22 mouse cellular contexts compared by ENCODE assay signal in genomic region chr3:130694705-130695104, GRCm38 (mm10). TPM values are rescaled to one million over a fixed set of nuclear protein-coding genes. Genes with fewer than 3 reads are reported as not detected.
A peak's percentile ranks its signal among the peaks of the same experiment; 100 is the strongest.
DNase-seq lines count a peak whose midpoint lies in the region; ATAC-seq and TF ChIP-seq lines count a peak whose summit lies in the region.
"Had no signal": no experiment of that assay in that cellular context is flagged by ENCODE, and none has a peak within 500 bp of the region (broad histone marks: within the 10 kb centered on the region; RNA-seq: fewer than 3 reads in every experiment).

No protein-coding gene starts in this region.

- no peak for TF ChIP-seq POLR2A in kidney, adult 2 months (IDR thresholded peaks at IDR 0.05; ENCODE audit: low read depth, low read length)

- 0 out of 2 replicates have a peak, but pooled peaks have one; percentile 9 for ATAC-seq in intestine, embryonic 15.5 days
- ATAC-seq in intestine, embryonic 16.5 days: no peak
- ATAC-seq: Patski had no signal

- 91% methylated on average over 7 of the region's 7 CpGs for WGBS in intestine, embryonic 15.5 days
- 94% methylated on average over 7 of the region's 7 CpGs for WGBS in intestine, embryonic 16.5 days
- WGBS in kidney, adult 2 months: 94% methylated on average over 7 of the region's 7 CpGs
- WGBS in forebrain, embryonic 10.5 days: 94% methylated on average over 7 of the region's 7 CpGs

- no peaks in the 10 kb centered on the region for H3K9me3 ChIP-seq in intestine, embryonic 15.5 days
- no peaks in the 10 kb centered on the region for H3K9me3 ChIP-seq in intestine, embryonic 16.5 days (ENCODE audit: control insufficient read depth, low read length)
- H3K9me3 ChIP-seq in E14TG2a.4 (ENCODE audit: low read length): no peaks in the 10 kb centered on the region
- no peaks in the 10 kb centered on the region for H3K9me3 ChIP-seq in forebrain, embryonic 10.5 days
- H3K9me3 ChIP-seq: forebrain, embryonic 13.5 days; heart, embryonic 13.5 days; limb, embryonic 10.5 days; liver, embryonic 13.5 days; lung, embryonic 15.5 days; neural tube, embryonic 13.5 days had no signal

- H3K4me3 ChIP-seq in intestine, embryonic 15.5 days (replicated peaks): no peak overlapping the region
- H3K4me3 ChIP-seq in intestine, embryonic 16.5 days (ENCODE audit: low read length): no peak overlapping the region
- peak overlapping the region; percentile 49 for H3K4me3 ChIP-seq in E14TG2a.4 (replicated peaks; ENCODE audit: low read length)
- no peak overlapping the region for H3K4me3 ChIP-seq in kidney, adult 2 months (ENCODE audit: insufficient read depth, low read depth, low read length)
- H3K4me3 ChIP-seq in forebrain, embryonic 10.5 days: no peak overlapping the region
- H3K4me3 ChIP-seq: forebrain, embryonic 13.5 days; heart, embryonic 13.5 days; left cerebral cortex, adult 2 months; limb, embryonic 10.5 days; liver, embryonic 13.5 days; lung, embryonic 15.5 days; neural tube, embryonic 13.5 days had no signal

- peaks cover 13% of the 10 kb centered on the region for H3K36me3 ChIP-seq in intestine, embryonic 15.5 days
- peaks cover 12% of the 10 kb centered on the region for H3K36me3 ChIP-seq in intestine, embryonic 16.5 days (ENCODE audit: control insufficient read depth, insufficient read depth, low read length)
- H3K36me3 ChIP-seq in E14TG2a.4 (ENCODE audit: insufficient read depth, low read length): peaks cover 21% of the 10 kb centered on the region
- no peaks in the 10 kb centered on the region; the same call in 1 of the 2 replicates for H3K36me3 ChIP-seq in kidney, adult 2 months (ENCODE audit: control insufficient read depth, insufficient read depth, low read length)
- H3K36me3 ChIP-seq in forebrain, embryonic 10.5 days (replicated peaks): peaks cover 55% of the 10 kb centered on the region

- no peaks in the 10 kb centered on the region for H3K27me3 ChIP-seq in intestine, embryonic 15.5 days (replicated peaks)
- no peaks in the 10 kb centered on the region for H3K27me3 ChIP-seq in intestine, embryonic 16.5 days (replicated peaks; ENCODE audit: control insufficient read depth, insufficient read depth, low read length)
- H3K27me3 ChIP-seq in E14TG2a.4 (ENCODE audit: insufficient read depth, low read length): 0 out of 2 replicates have a peak, but pooled peaks cover 2% of the 10 kb centered on the region
- H3K27me3 ChIP-seq in kidney, adult 2 months (replicated peaks; ENCODE audit: control insufficient read depth, insufficient read depth, low read length): no peaks in the 10 kb centered on the region
- no peaks in the 10 kb centered on the region for H3K27me3 ChIP-seq in forebrain, embryonic 10.5 days (ENCODE audit: poor library complexity, severe bottlenecking)
- H3K27me3 ChIP-seq: forebrain, embryonic 13.5 days; heart, embryonic 13.5 days; liver, embryonic 13.5 days; lung, embryonic 15.5 days; Patski had no signal

- H3K4me2 ChIP-seq in intestine, embryonic 15.5 days (replicated peaks): no peak overlapping the region
- no peak overlapping the region for H3K4me2 ChIP-seq in intestine, embryonic 16.5 days (ENCODE audit: low read depth, low read length)
- H3K4me2 ChIP-seq: forebrain, embryonic 13.5 days; heart, embryonic 13.5 days; liver, embryonic 13.5 days; lung, embryonic 15.5 days; neural tube, embryonic 13.5 days had no signal

- no peak overlapping the region for H3K9ac ChIP-seq in intestine, embryonic 15.5 days
- H3K9ac ChIP-seq in intestine, embryonic 16.5 days (ENCODE audit: low read depth, low read length): no peak overlapping the region
- H3K9ac ChIP-seq: forebrain, embryonic 13.5 days; heart, embryonic 13.5 days; liver, embryonic 13.5 days; lung, embryonic 15.5 days; neural tube, embryonic 13.5 days had no signal

- peaks cover 11% of the 10 kb centered on the region for H3K4me1 ChIP-seq in intestine, embryonic 15.5 days (replicated peaks)
- peaks cover 7% of the 10 kb centered on the region for H3K4me1 ChIP-seq in intestine, embryonic 16.5 days (ENCODE audit: control insufficient read depth, insufficient read depth, low read length)
- peaks cover 66% of the 10 kb centered on the region for H3K4me1 ChIP-seq in E14TG2a.4 (replicated peaks; ENCODE audit: low read depth, low read length)
- no peaks in the 10 kb centered on the region; the same call in 1 of the 2 replicates for H3K4me1 ChIP-seq in kidney, adult 2 months (ENCODE audit: control insufficient read depth, insufficient read depth, low read length)
- peaks cover 8% of the 10 kb centered on the region for H3K4me1 ChIP-seq in forebrain, embryonic 10.5 days

- no peak overlapping the region for H3K27ac ChIP-seq in intestine, embryonic 15.5 days
- no peak overlapping the region for H3K27ac ChIP-seq in intestine, embryonic 16.5 days (ENCODE audit: low read length)
- H3K27ac ChIP-seq in kidney, adult 2 months (ENCODE audit: insufficient read depth, low read depth, low read length): no peak overlapping the region
- H3K27ac ChIP-seq in forebrain, embryonic 10.5 days: no peak overlapping the region
- H3K27ac ChIP-seq: forebrain, embryonic 13.5 days; heart, embryonic 13.5 days; left cerebral cortex, adult 2 months; limb, embryonic 10.5 days; liver, embryonic 13.5 days; lung, embryonic 15.5 days; macrophage; neural tube, embryonic 13.5 days had no signal

- peak; percentile 48 for DNase-seq in 3T3-L1 (ENCODE audit: low read depth, low spot score)
- DNase-seq in brain, adult 2 months (ENCODE audit: low read depth, low spot score): peak; percentile 36
- DNase-seq in kidney, adult 2 months: no peak
- no peak for DNase-seq in forebrain, embryonic 10.5 days (ENCODE audit: extremely low spot score, low spot score)
- DNase-seq: cerebellum, adult 11 months; cerebellum, postnatal 25 days; heart, postnatal 36 days; kidney, adult 11 months; kidney, postnatal 25 days; liver, embryonic 13.5 days; thymus, adult 2 months had no signal

- TF ChIP-seq CTCF in E14TG2a.4 (conservative IDR thresholded peaks at IDR 0.05; ENCODE audit: low read length): no peak
- no peak for TF ChIP-seq CTCF in kidney, adult 2 months (conservative IDR thresholded peaks at IDR 0.05; ENCODE audit: insufficient read depth, insufficient read length, low read depth, low read length)

RNA-seq across cellular contexts. Expression of gene Ostc, which starts 14.5 kb away (rescaled TPM):
- polyA plus RNA-seq in intestine, embryonic 15.5 days (2015; fragmentation: Nextera tagmentation; extraction: Ambion mirVana): 398 and 412 TPM in 2 replicates
- 390 and 398 TPM in 2 replicates for polyA plus RNA-seq in intestine, embryonic 16.5 days (2015; fragmentation: Nextera tagmentation; extraction: Ambion mirVana)
- polyA plus RNA-seq in kidney, adult 2 months (2012; rRNA removed): 34.1 and 39.8 TPM in 2 replicates
- polyA plus RNA-seq in forebrain, embryonic 10.5 days (2016; fragmentation: Nextera tagmentation; extraction: Ambion mirVana): 330 TPM in 2 replicates

RNA-seq across cellular contexts. Expression of gene Rpl34, which starts 35.5 kb away (rescaled TPM):
- polyA plus RNA-seq in intestine, embryonic 15.5 days (2015; fragmentation: Nextera tagmentation; extraction: Ambion mirVana): 893 and 966 TPM in 2 replicates
- polyA plus RNA-seq in intestine, embryonic 16.5 days (2015; fragmentation: Nextera tagmentation; extraction: Ambion mirVana): 753 and 810 TPM in 2 replicates
- polyA plus RNA-seq in kidney, adult 2 months (2012; rRNA removed): 1,334 and 1,388 TPM in 2 replicates
- polyA plus RNA-seq in forebrain, embryonic 10.5 days (2016; fragmentation: Nextera tagmentation; extraction: Ambion mirVana): 923 and 949 TPM in 2 replicates

Comparison
In these comparisons a context has a peak if more than half of its experiments do, and no peak if none do; other contexts are left out.
1. DNase-seq: peak in 3T3-L1 (single experiment) and brain, adult 2 months (single experiment); none in kidney, adult 2 months (single experiment) and forebrain, embryonic 10.5 days (single experiment).